Mouse (Mus musculus): Measurements from ENCODE around the gene Bub3.

Bub3 gene

GRCm38 (mm10) chr7:131556541-131557271, 3.3 kb upstream of the Bub3 start:
- DNase-seq = no peak

- DNase-seq = no peak
Measured at GRCm38 (mm10) chr7:131557751-131558150, 2.3 kb upstream of the Bub3 start.

GRCm38 (mm10) chr7:131560697-131561042, 648 bp downstream of the Bub3 start:
- DNase-seq = no peak

DNA sequence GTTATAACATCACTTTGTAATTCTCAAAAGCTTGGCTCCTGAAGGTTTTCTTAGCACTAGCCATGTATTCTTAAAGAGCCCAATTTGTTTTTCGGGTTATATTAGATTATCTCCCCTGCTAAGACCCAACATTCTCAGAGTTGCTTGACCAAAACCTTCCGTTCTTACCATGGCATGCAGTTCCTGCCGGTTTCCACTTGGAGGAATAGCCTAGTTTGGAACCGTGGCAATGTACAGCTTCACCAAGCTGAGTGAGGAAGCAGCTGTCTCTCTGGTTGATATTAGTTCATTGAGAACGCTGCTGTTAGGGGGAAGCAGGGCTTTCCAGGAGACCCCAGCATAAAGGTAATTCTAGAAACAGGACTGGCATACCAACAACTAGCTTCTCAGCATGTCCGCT, 15.2 kb downstream of the Bub3 start:
- no peak for DNase-seq

DNA sequence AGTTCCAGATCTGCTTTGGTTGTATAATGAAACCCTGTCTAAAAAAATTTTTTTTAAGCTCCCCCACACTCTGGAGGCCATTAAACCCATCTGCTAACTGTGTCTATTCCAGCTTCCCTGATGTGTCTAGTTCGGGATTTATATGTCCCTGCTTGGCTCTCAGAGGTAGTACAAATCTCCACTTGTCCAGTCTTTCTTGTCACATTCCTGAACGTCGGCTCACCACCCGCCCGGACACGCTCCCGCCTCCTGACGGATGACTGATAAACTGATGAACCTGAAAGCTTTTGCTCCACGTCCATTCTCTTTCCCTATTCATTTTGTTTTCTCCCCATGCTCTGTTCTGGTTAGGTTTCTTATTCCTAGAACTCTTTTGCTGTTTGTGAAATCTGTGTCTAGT, 22.2 kb downstream of the Bub3 start:
- no peak for DNase-seq

- no peak for DNase-seq
Measured at GRCm38 (mm10) chr7:131585551-131585950, 25.5 kb downstream of the Bub3 start.

DNA sequence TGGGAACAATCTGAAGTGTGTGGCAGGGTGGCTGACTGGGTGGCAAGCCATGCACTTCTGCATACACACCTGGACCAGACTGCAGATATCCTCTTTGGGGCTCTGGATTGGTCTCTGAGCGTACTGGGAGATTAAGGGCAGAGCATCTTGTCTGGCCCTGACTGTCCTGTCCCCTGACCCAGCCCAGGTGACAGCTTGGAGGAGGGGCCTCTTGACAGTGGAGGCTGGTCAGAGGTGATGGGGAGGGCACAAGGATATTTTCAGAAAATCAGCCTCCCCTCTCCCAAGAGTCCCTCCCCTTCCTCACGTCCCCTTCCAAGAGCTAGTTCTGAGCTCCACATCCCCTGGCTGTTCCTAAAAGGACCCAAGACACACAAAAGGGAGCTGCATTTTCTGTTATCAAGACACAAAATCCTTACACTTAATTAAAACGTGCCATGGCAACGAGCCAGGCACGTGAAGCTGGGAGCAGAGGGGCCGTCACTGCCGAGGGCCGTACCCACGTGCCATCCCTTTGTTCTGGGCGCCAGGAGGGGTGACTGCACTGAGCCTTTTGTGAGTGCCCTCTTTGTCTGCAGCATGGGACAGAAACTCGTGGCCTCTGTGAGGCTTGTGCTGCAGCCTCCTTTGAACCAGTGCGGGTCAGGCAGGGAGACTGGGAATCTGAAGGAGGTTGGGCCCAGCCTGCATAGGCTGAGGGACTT, 37.9 kb downstream of the Bub3 start:
- no peak for DNase-seq

DNA sequence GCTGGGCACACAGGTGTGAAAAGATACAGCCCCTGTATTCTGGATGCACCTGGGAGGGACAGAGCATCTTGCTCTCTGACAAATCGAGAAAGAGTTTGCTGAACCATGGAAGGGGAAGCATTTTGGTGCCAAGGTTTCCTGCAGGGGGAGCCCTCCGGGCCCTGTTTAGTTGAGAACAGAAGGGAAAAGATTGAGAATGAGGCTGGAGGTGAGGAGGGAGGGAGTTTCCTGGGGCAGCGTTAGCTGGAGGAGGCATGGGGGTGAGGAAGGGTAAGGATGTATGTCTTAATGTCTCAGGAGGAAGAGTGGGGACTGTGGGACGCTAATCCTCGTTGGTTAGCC, 38.4 kb downstream of the Bub3 start:
- DNase-seq = peak in 1 of 2 experiments; percentile 13

- DNase-seq = no peak
Measured at GRCm38 (mm10) chr7:131602106-131602505, 42.1 kb downstream of the Bub3 start.

DNA sequence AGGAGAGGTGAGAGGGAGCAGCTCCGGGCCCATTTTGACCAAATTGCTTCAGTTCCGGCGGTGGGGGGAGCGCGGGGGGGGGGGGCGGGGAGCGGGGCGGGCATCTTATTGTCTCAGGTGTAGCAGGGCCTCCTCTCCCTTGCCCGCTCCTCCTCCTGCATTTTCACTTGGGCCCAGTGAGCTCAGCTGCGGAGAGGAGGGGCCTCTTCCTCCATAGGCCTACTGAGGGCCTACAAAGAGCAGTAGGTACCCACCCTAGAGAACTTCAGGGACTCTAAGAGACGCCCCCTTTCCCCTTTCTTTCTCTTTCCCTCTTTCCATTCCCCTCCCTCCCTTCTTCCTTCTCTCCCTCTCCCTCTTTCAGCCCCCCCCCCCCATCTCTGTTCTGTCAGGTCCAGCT, 43.2 kb downstream of the Bub3 start:
- no peak for DNase-seq

DNA sequence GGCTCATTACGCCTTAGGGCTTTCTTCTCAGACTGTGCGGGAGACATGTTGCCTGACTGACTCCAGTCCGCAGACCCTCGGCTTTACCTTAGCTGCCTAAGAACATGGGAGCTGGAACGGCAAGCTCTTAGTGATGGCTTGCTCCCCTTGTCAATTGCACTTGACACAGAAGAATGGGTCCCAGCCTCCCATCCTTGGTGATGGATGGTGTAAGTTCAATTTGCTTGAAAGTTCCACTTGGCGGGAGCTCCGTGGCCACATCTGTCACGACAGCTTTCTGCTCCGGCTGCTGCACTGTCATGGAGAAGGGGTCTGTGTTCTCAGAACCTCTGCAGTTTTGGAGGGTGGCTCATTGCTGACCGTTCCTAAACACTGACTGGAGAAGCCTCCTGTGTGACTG, 44.9 kb downstream of the Bub3 start:
- no peak for DNase-seq

GRCm38 (mm10) chr7:131605481-131605880, 45.5 kb downstream of the Bub3 start:
- DNase-seq = no peak

DNA sequence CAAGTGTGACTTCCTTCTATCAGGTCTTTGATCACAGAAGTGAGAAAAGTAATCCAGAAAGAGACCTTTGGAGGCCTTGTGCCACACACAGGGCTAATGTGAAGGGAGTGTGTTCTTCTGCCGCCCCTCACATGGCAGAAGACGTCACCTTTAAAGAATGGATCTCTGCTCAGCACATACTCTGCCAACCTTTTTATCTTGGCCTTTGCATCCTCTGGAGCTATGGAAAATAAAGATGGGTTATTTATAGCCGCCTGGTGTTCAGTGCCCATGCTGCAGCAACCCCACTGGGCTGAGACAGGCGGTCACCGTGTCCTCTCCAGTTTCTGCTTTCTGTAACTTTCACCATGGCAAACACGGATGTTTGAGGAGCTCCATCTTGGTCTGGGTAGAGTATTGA, 48.0 kb downstream of the Bub3 start:
- DNase-seq = no peak

DNA sequence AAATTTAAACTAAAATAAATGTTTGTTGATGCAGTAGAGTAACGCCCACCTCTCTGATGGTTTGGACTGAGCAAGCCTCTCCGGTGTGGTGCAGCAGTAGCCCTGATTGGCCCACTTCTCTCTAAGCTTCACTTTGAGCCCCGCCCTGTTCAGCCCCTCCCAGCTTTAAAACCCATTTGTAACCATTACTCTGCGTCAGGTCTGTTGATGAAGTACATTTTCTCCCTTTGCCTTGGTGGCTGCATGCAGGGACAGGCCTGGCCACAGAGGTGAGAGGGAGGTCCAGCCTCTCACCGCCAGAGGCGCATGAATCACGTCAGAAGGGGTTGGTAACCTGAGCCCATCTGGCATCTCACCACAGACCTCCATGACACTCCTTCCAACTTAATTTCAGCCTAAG, 49.7 kb downstream of the Bub3 start:
- DNase-seq = no peak

Data from kidney, adult 8-10 months (tissue).